Mouse (Mus musculus): ENCODE results near the gene Hddc3.

DNA sequence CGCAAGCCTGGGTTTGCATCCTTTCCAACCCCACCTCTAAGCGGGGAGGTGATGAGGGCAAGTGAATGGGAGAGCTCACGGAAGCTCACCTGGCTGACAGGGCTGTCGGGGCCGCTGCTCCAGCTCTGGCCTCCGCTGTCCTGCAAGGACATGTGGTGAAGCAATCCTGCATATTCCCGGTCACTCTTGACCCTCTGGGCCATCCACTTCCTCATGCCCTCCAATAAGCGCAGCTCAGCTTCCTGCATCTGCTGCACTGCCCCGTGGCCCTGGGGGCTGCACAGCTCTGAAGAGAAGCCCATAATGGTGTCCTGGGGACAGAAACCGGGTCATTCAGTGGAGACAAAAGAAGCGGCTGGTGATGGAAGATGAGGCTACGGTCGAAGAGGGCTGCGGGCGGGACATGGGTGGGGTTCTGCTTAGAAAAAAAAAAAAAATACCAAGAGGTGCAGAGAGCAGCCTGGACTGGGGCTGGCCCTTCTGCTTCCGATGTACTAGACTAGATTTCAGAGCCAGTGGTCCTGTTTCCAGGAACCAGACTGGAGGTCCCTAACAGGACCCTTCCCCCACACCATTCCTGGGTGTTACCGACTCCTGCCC is 44.2 kb downstream of the Hddc3 start:
- TF ChIP-seq POLR2A (IDR thresholded peaks at IDR 0.05; ENCODE audit: control insufficient read depth in 1 of 2, insufficient read depth in 1 of 2, low read depth in 1 of 2, low read length in 2 of 2, poor library complexity in 1 of 2): no peak
- no peak for TF ChIP-seq TAL1 (IDR thresholded peaks at IDR 0.05; ENCODE audit: low read length)
- TF ChIP-seq TBP (IDR thresholded peaks at IDR 0.05; ENCODE audit: low read depth, low read length): no peak
- TF ChIP-seq CTCF (IDR thresholded peaks at IDR 0.05 in 2 of 3, conservative IDR thresholded peaks at IDR 0.05 in 1 of 3; ENCODE audit: control insufficient read depth in 1 of 3, insufficient read depth in 1 of 3, low read depth in 2 of 3, low read length in 3 of 3, poor library complexity in 1 of 3, severe bottlenecking in 1 of 3): no peak
- TF ChIP-seq ELF1 (IDR thresholded peaks at IDR 0.05; ENCODE audit: low read depth, low read length): no peak
- TF ChIP-seq KAT2A (conservative IDR thresholded peaks at IDR 0.05; ENCODE audit: low read depth, low read length): no peak
- no peak for TF ChIP-seq MAZ (IDR thresholded peaks at IDR 0.05; ENCODE audit: low read depth, low read length)
- TF ChIP-seq GABPA (IDR thresholded peaks at IDR 0.05; ENCODE audit: low read depth, low read length): no peak
- TF ChIP-seq MYC (IDR thresholded peaks at IDR 0.05; ENCODE audit: low read depth, low read length): no peak
- no peak for TF ChIP-seq POLR2AphosphoS2 (IDR thresholded peaks at IDR 0.05; ENCODE audit: low read length)
